Mouse (Mus musculus) limb, embryonic 10.5 days (tissue): ENCODE data around the gene Gmps. TPM values are rescaled to one million over a fixed set of nuclear protein-coding genes. Genes with fewer than 3 reads are reported as not detected.

ENCODE experiments used
- DNase-seq: peaks from one replicate; pipeline ENCODE4 v3.0.0-alpha.2; 2017; ENCODE audit warnings: low spot score
- H3K27ac ChIP-seq: fragments of 300-500 bp; sonication (generic); 2 replicates; pipeline ENCODE4 v1.5.1; 2016; ENCODE audit warnings: mild to moderate bottlenecking
- H3K27me3 ChIP-seq: fragments of 300-500 bp; sonication (generic); 2 replicates; pipeline ENCODE4 v1.6.1; 2016; ENCODE audit warnings: low read depth, mild to moderate bottlenecking; ENCODE audit not compliant: poor library complexity, severe bottlenecking
- H3K36me3 ChIP-seq: fragments of 300-500 bp; sonication (generic); 2 replicates; pipeline ENCODE4 v1.6.1; 2016; ENCODE audit warnings: mild to moderate bottlenecking, moderate library complexity
- H3K4me1 ChIP-seq: fragments of 300-500 bp; sonication (generic); 2 replicates; pipeline ENCODE4 v1.6.1; 2016
- H3K4me3 ChIP-seq: fragments of 300-500 bp; sonication (generic); 2 replicates; pipeline ENCODE4 v1.5.1; 2016; ENCODE audit warnings: mild to moderate bottlenecking, moderate library complexity
- H3K9me3 ChIP-seq: fragments of 300-500 bp; sonication (generic); replicated peaks from 2 replicates; pipeline ENCODE4 v1.6.1; 2016; ENCODE audit warnings: mild to moderate bottlenecking
- WGBS: fragments of 180-500 bp; shearing (Covaris S2); methylation state at CpG from one replicate; pipeline ENCODE4 v1.1.7; 2016; 5-methylcytosine and 5-hydroxymethylcytosine counted together
- polyA plus RNA-seq: library from polyadenylated mRNA; unstranded; fragments of >200 nt; fragmentation: Nextera tagmentation; extraction: Ambion mirVana; gene quantifications from 2 replicates; pipeline ENCODE4 v1.2.1, GENCODE M21; 2016

The Gmps gene
- polyA plus RNA-seq, result 76.3 and 80.5 TPM in 2 replicates

- under 1% methylated on average over 67 of the region's 67 CpGs for WGBS
- Histone ChIP-seq H3K4me1 (peaks cover 7% of the 10 kb centered on the region), H3K9me3 (no peaks in the 10 kb centered on the region), H3K4me3 (peak within 1 kb of the TSS; percentile 91), H3K27me3 (no peaks in the 10 kb centered on the region), H3K27ac (peak within 1 kb of the TSS; percentile 96), H3K36me3 (peaks cover 21% of the 10 kb centered on the region)
- DNase-seq, result peak; percentile 92
Observed at GRCm38 (mm10) chr3:63975955-63976908, at the start of gene Gmps. Gmps (plus strand) TSS chr3:63976106.

GRCm38 (mm10) chr3:63928878-63929859 is 46.7 kb upstream of the Gmps start, which contains the start of gene E130311K13Rik:
E130311K13Rik (minus strand) TSS chr3:63929472.
- Histone ChIP-seq H3K27ac (peak within 1 kb of the TSS; percentile 98), H3K4me3 (peak within 1 kb of the TSS; percentile 75), H3K36me3 (no peaks in the 10 kb centered on the region), H3K9me3 (no peaks in the 10 kb centered on the region), H3K27me3 (no peaks in the 10 kb centered on the region), H3K4me1 (peaks cover 6% of the 10 kb centered on the region)
- WGBS, result 6% methylated on average over 48 of the region's 48 CpGs
- DNase-seq, result peak; percentile 93

- peaks cover 12% of the 10 kb centered on the region for H3K36me3 ChIP-seq
- no peaks in the 10 kb centered on the region for H3K4me1 ChIP-seq
- DNase-seq, result no peak
- H3K27ac ChIP-seq, result no peak overlapping the region
- no peak overlapping the region for H3K4me3 ChIP-seq
- no peaks in the 10 kb centered on the region for H3K27me3 ChIP-seq
- H3K9me3 ChIP-seq, result no peaks in the 10 kb centered on the region
- 94% methylated on average over 2 of the region's 2 CpGs for WGBS
Observed at GRCm38 (mm10) chr3:63938928-63939327, 37.0 kb upstream of the Gmps start.

- no peak for DNase-seq
- Histone ChIP-seq H3K27me3 (no peaks in the 10 kb centered on the region), H3K4me1 (no peaks in the 10 kb centered on the region), H3K27ac (no peak overlapping the region), H3K9me3 (no peaks in the 10 kb centered on the region), H3K4me3 (no peak overlapping the region), H3K36me3 (peaks cover 21% of the 10 kb centered on the region)
- 94% methylated on average over 2 of the region's 2 CpGs for WGBS
Observed at GRCm38 (mm10) chr3:63941204-63941850, 34.6 kb upstream of the Gmps start.

- Histone ChIP-seq H3K9me3 (no peaks in the 10 kb centered on the region), H3K4me3 (no peak overlapping the region), H3K4me1 (no peaks in the 10 kb centered on the region), H3K27me3 (no peaks in the 10 kb centered on the region), H3K36me3 (peaks cover 16% of the 10 kb centered on the region), H3K27ac (no peak overlapping the region)
- no peak for DNase-seq
- WGBS, result 80% methylated on average over 3 of the region's 3 CpGs
Observed at GRCm38 (mm10) chr3:63949837-63950236, 26.1 kb upstream of the Gmps start.

- Histone ChIP-seq H3K27ac (peak overlapping the region; percentile 88), H3K27me3 (no peaks in the 10 kb centered on the region), H3K4me1 (peaks cover 12% of the 10 kb centered on the region), H3K36me3 (no peaks in the 10 kb centered on the region; the same call in 1 of the 2 replicates), H3K9me3 (no peaks in the 10 kb centered on the region), H3K4me3 (peak overlapping the region; percentile 73)
- WGBS, result 12% methylated on average over 25 of the region's 25 CpGs
- DNase-seq, result peak; percentile 32
Observed at GRCm38 (mm10) chr3:63963421-63964099, 12.3 kb upstream of the Gmps start.

GRCm38 (mm10) chr3:63964100-63964921 is 11.6 kb upstream of the Gmps start, which contains the start of gene Slc33a1:
Slc33a1 (minus strand) TSS chr3:63964768.
- H3K36me3 ChIP-seq, result no peaks in the 10 kb centered on the region; the same call in 1 of the 2 replicates
- H3K27ac ChIP-seq, result peak within 1 kb of the TSS; percentile 88
- no peaks in the 10 kb centered on the region for H3K9me3 ChIP-seq
- no peaks in the 10 kb centered on the region for H3K27me3 ChIP-seq
- WGBS, result under 1% methylated on average over 69 of the region's 69 CpGs
- peak; percentile 99 for DNase-seq
- peak within 1 kb of the TSS; percentile 73 for H3K4me3 ChIP-seq
- peaks cover 12% of the 10 kb centered on the region for H3K4me1 ChIP-seq

GRCm38 (mm10) chr3:63964922-63965249 is 11.0 kb upstream of the Gmps start:
- H3K4me1 ChIP-seq, result peaks cover 12% of the 10 kb centered on the region
- DNase-seq, result no peak
- peak overlapping the region; percentile 88 for H3K27ac ChIP-seq
- H3K9me3 ChIP-seq, result no peaks in the 10 kb centered on the region
- no peaks in the 10 kb centered on the region; the same call in 1 of the 2 replicates for H3K36me3 ChIP-seq
- whole genome bisulfite sequencing, result 75% methylated on average over 6 of the region's 6 CpGs
- no peaks in the 10 kb centered on the region for H3K27me3 ChIP-seq
- peak overlapping the region; percentile 73 for H3K4me3 ChIP-seq

- 79% methylated on average over 2 of the region's 2 CpGs for WGBS
Observed at GRCm38 (mm10) chr3:63965929-63966328, 10.0 kb upstream of the Gmps start.

GRCm38 (mm10) chr3:63977895-63978294 is 2.0 kb downstream of the Gmps start:
- 83% methylated on average over 4 of the region's 4 CpGs for WGBS
- no peak for DNase-seq
- Histone ChIP-seq H3K4me3 (peak overlapping the region; percentile 91; the same call in 1 of the 2 replicates), H3K27ac (no peak overlapping the region), H3K4me1 (peaks cover 7% of the 10 kb centered on the region), H3K36me3 (peaks cover 36% of the 10 kb centered on the region), H3K9me3 (no peaks in the 10 kb centered on the region), H3K27me3 (no peaks in the 10 kb centered on the region)

More at GRCm38 (mm10) chr3:63965929-63966328, 10.0 kb upstream of the Gmps start:
- H3K36me3 ChIP-seq, result no peaks in the 10 kb centered on the region; the same call in 1 of the 2 replicates
- no peak for DNase-seq
- no peaks in the 10 kb centered on the region for H3K27me3 ChIP-seq
- H3K9me3 ChIP-seq, result no peaks in the 10 kb centered on the region
- peaks cover 12% of the 10 kb centered on the region for H3K4me1 ChIP-seq
- H3K4me3 ChIP-seq, result no peak overlapping the region
- no peak overlapping the region for H3K27ac ChIP-seq

GRCm38 (mm10) chr3:63986656-63987055 is 10.8 kb downstream of the Gmps start:
- no peaks in the 10 kb centered on the region for H3K27me3 ChIP-seq
- 98% methylated on average over 1 of the region's 1 CpGs for WGBS
- H3K36me3 ChIP-seq, result peaks cover 96% of the 10 kb centered on the region
- H3K4me3 ChIP-seq, result no peak overlapping the region
- DNase-seq, result no peak
- no peak overlapping the region for H3K27ac ChIP-seq
- H3K4me1 ChIP-seq, result no peaks in the 10 kb centered on the region
- H3K9me3 ChIP-seq, result no peaks in the 10 kb centered on the region
